Mouse (Mus musculus): ENCODE data around the gene Pepd.
"Not testable (repeated sequence)": the region's sequence is repeated elsewhere in the genome, so short reads cannot be mapped to it uniquely, and the experiment has no call there.

Pepd gene

DNA sequence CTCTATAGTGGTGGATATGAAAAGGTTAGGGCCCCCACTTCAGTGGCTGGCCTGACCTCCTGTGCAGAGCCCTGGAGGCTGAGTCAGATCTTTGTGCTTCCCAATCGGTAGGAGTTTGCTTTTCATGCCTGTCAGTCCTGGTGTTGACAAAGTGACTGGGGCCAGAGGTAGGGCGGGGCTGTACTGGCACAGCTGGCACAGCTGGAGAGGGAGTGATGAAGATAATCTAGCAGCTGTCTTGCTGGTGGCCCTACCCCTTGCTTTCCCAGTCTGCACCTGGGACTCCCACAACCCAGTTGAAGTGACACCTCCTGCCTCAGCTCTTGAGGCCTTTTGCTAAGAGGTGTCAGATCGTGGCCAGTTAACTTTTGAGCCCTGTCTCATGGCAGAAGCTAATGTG, 21.0 kb downstream of the Pepd start:
- DNase-seq: no peak

DNA sequence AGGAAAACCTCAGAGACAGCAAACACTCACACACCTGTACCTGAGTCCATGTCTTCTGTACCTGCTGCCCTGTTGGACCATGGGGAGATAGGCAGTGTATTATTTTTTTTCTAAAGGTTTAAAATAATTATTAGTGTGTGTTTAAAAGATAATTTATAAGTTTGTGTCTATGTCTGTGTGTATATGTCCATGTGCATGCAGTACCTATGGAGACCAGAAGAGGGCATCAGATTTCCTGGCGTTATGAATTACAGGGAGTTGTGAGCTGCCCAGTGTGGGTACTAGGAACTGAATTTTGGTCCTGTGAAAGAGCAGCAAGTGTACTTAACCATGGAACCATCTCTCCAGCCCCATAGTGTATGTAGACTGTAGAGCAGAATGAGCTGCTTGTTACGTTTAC, 24.2 kb downstream of the Pepd start:
- DNase-seq: no peak

DNA sequence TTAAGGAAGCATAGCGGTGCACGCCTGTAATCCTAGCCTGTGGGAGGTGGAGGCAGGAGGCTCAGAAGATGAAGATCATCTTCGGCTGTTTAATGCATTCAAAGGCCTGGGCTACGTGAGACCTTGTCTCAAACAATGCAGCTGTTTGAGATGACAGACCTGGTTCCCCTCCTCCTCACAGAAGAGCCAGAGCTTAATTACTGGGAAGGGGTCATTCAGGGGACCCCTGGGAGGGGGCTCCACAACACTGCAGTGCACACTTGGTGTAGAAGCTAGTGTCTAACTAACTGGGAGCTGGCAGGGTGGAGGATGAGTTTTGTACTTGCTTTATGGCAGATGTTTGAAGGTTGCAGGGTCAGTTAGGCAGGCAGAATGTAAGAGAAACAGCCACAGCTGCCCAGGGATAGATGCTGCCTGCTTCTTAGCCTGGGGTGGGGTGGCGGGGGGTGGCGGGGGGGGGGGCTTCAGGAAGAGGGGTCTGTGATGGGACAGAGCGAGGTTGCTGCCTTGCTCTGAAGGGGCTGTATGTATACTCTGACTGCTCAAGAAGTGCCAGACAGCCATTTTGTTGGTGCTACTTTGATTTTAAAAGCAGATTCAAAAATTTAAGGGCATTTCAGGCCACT, 26.6 kb downstream of the Pepd start:
- DNase-seq: no peak

DNA sequence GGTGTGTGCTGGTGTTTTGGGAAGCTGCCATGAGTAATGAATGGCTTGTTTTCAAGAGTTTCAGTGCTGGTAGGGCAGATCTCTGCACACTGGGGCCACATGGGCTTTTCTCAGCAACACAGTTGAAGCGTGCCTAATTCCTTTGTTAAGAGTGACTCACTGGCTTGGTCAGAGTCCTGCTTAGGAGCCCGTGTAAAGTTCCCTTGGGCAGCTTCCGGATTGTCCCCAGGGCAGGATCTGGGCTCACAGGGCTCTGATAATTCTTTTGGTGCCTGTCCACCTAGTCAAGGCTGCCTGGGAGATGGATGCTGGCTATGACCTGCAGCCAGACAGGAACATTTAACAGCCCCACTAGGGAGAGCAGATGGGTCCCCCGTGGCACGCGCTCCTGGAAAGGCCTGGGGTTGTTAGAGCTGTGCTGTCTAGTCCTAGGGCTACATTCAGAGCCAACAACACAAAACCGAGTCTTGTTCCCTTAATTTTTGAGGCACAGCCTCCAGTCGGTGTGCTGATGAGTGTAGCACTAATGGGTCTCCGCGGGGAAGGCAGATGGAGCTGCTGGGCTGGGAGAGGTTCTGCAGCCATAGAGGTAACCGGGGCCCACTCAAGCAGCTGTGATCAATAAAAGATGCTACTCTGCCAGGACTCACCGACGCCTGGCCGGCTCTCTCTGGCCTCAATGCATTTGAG, 27.2 kb downstream of the Pepd start:
- peak; percentile 38 for DNase-seq

DNA sequence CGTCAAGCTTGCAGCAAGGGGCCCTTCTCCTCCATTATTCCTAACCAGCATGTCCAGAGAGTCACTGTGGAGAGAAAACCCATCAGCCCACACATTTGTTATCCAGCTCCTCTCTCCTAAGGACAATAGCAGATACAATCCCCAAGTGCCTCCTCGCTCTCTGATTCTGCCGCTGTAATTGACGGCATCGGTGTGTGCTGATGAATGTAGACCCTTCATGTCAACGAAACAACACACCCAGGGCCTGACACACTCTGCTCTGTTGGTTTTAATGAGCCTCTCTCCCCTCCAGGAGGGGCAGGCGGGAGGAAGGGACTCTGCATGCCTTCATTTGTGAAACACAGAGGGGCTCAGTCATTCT, 27.8 kb downstream of the Pepd start:
- no peak for DNase-seq

DNA sequence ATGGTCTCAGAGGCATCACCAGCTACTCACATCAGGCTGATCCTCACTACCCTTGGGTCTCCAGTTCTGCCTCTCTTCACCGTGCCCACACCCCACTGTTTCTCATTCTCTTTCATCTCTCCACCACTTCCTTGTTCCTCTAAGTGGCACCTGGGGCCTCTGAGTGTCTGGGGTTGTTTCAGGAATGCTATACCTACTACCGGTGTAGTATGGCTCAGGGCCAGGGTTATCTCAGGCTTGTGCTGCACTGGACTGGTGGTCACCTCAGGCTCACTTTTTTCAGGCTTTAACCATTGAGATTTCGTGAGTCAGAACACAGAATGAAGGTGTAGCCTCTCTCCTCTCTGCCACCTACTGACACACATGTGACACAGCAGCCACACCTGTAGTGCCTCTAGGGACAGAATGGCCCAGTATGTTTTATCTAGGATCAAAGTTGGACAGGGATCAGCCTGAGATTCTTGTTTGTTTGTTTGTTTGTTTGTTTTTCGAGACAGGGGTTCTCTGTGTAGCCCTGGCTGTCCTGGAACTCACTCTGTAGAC, 31.5 kb downstream of the Pepd start:
- DNase-seq: no peak

DNA sequence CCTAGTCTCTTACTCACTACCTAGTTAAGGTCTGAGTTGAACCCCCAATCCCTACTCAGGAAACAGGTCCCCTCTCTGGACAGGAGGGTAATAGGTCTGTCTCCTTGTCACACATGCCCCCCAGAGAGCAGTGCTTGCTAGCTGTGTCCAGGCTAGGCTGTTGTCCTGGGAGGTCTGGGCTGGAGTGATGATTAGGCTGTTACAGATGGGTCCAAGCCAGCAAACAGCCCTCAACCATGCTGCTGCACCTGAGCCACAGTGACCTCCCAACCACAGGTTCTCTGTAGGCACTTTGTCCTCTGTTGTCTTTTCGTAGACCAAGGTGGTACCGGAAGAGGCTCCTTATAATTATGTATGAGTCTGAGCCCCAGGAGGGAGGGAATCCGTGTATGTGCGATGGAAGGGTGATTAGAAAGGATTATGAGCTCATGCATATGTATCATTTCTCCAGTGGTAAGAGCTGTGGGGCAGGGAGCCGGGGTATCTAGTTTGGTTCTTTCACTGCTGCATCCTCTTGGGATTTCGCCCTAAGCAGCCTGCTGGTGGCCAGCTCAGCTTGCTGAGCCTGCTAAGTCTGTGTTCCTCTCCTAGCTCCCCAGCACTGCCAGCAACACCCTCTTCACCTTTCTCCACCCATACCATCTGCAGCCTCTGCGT, 34.2 kb downstream of the Pepd start:
- DNase-seq: no peak

DNA sequence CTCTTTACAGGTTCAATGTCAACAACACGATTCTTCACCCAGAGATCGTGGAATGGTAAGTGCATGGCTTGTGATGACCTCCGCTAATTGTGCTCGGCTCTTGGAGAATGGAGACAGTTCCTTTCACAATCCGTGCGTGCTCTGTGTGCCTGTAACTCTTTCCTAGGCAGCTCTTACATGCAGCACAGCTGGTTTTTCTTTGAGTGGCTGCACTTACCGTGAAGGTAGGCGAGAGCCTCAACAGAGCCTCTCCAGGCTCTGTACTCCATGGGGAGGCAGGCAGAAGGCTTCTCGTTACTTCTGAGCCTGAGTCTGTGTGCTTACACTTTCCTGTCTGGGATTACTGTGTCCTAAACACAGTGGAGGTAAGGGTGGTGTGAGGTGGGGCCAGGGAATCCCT, 42.4 kb downstream of the Pepd start:
- no peak for DNase-seq

DNA sequence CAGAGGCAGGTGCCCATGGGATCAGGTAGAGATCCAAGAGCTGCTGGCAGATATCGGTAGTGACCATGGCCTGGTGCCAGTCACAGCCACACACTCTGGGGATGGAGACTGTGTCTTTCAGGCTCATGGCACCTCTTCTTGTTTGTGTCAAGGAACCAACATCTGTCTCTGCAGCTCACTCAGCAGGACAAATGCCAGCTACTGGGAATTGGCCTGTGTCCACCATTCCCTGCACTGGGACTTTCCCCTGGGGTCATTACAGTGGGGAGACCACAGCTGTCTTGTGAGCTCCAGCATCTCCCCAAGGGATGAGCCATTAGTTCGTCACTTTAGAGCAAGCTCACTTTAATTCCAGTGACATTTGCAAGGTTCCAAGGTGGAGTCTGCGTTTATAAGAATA, 43.1 kb downstream of the Pepd start:
- DNase-seq: no peak

DNA sequence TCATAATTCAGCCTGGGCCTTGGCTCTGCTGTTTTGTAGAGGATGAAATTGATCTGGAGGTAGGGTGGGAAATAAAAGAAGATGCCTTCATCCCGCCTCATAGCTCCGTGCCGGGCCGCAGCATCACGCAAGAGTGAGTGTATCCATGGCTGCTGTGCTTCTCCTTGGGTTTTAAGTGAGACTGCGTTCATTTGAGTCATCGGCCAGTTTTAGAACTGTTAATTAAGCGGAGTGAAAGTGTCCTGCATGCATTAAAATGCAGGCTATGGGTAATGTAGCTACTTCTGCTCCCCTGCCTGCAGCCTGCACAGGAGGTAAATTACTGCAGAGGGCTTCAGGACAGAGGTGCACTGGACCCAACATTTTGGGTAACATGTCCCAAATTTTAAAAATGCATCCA, 45.0 kb downstream of the Pepd start:
- no peak for DNase-seq

DNA sequence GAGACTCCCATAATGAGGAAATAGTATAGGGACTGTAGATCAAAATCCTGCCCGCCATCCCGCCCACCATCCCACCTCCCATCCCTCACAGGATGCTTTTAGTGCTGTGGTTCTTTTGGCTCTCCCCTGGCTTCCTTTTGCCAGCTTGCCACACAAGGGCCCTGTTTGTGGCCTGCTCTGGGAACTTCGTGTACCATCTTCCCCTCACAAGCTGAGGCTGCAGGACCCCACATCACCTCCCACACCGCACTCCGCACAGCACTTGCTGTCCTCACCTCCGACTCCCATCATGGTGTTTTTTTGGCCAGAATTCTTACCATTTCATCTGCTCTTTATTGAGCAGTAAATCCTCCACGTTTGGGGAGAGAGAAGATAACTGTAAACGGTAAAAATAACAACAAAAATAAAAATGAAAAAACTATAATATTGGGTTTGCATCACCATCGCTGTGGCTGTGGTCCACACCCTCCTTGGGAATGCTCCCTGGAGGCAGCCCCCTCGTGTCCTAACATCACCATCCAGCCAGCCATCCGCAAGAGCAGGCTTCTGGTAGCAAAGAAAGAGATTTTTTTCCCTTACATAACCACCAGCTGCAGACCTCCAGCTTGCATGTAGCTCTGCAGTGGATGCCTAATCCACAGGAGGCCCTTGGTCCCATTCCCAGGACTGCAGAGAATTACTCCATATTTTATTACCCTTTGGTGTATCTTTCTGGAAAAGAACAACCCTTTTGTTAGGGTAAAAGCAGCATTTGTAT, 51.9 kb downstream of the Pepd start:
- DNase-seq: no peak

DNA sequence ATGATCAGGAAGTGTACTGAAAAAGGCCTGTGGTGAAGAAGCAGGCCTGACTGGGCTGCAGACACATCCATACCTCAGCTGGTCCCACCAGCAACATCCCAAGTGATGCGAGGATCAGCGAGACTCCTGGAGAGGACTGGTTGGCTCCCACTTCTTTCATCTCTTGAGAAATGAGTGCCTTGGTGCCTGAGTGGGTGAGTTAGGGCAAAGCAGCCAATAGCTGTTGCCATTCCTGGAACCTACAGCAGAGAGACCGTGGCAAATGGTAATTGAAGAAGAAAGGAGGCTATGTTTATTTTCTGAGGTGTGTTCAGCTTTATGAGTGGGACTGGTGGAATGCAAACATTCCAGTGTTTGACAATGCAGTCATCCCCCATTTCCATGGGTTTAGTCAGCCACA, 55.2 kb downstream of the Pepd start:
- no peak for DNase-seq

DNA sequence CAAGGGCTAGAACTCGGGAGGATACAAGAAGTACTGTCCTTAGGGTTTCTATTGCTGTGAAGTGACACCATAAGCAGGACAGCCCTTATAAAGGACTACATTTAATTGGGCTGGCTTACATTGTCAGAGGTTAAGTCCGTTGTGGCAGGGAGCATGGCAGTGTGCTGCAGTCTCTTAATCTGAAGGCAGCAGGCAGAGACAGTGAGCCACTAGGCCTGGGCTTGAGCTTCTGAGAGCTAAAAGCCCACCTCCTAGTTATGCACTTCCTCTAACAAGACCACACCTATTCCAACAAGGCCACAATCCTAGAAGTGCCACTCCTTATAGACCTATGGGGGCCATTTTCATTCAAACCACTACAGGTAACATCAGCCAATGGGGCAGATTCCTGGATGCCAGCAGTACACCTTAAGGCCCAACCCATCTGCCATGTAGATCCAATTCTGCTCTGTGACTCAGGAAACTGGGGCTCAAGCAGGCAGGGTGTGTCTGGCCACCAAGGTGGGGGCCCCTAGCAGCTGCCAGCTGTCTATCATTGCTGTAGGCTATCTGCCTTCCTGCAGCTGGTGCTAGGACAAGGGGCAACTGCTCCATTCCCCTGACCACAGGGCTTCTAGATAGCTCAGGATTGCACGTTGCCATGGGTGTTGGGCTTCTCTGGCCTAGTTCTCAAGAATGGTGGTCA, 56.7 kb downstream of the Pepd start:
- DNase-seq: no peak

DNA sequence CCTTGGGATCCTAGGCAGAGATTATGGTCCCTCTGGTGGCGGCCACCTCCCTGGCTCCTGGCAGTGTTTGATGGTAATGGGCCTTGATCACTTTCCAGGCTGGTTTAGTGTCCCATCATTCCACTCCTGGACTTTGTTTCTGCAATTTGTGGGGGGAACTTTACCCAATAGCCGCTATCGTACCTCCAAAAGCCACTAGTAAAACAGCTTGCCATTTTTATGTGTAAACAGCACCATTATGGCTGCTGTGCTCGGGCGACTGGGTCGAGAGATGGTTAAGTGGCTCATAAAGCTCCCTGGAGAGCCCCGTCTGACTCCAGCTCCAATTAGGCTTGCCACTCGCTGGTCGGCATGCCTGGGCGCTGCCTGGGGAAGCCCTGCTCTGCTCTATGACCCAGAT, 59.6 kb downstream of the Pepd start:
- DNase-seq: no peak

DNA sequence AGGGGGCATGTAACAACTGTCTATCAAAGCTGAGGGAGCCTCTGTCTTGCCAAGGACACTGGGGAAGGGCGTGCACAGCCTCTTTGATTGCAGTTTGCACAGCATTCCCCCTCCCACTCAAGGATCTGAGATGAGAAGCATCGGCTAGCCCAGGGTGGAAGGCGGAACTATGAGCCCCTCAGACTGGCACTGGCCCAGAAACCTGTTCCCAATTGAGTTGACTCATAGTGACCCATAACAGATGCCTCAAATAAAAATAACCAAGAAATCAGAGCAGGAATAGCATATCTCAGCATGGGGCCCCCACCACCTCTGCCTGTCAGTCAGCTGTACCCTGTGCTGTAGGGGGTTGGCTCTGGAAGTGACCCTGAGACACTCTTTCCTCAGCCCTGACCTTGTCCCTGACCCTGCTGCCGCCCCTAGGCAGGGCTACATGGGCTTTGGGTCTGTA, 60.8 kb downstream of the Pepd start:
- DNase-seq: no peak

DNA sequence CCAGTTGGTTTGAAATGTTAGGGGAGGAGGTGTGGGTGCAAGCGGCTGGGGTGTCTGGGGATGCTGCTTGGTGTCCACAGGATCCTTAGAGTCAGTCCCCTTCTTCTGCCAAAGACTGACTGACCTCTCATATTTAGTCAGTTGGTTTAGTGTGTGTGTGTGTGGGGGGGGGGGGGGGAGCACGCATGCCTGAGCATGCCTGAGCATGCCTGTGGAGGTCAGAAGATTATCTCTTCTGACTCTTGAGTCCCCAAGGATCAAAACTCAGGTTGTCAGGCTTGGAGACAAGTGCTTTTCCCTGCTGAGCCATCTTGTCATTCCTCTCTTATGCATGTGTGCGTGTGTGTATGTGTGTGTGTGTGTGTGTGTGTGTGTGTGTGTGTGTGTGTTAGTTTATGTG, 61.7 kb downstream of the Pepd start:
- no peak for DNase-seq

DNA sequence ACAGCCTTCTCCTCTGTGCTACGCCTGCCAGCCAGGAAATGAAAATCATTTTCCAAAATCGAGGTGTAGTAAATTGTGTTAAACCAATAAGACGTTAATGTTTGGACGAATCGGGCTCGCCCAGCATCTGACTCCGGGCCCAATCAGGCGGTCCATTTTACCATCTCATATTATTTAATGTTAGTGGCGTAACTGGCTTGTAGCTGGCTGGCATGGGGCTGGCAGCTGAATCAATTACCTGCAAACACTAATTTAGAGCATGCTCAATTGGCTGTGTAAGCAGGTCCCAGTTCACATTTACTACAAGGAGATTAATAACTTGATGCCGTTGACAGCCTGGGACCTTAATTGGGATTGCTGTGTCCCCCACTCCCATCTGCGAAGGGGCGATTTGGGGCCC, 63.7 kb downstream of the Pepd start:
- no peak for DNase-seq

DNA sequence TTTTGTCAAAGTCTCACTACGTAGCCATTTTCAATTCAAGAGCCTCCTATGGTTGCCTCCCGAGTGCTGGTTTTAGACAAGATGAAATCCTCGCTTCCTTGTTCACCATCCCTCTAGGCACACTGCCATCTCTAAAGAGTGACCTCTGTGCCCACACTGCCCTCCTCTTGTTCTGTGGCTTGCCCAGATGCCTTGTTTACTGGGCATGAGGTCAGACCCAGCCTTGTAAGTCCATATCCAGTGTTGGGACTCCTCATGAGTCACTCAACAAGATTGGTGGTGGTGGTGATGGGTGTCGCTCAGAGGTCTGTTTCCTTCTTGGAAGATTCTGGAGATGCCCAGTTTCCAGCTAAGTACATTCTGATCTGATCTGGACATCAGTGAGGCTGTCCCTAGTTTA, 65.2 kb downstream of the Pepd start:
- DNase-seq: no peak

DNA sequence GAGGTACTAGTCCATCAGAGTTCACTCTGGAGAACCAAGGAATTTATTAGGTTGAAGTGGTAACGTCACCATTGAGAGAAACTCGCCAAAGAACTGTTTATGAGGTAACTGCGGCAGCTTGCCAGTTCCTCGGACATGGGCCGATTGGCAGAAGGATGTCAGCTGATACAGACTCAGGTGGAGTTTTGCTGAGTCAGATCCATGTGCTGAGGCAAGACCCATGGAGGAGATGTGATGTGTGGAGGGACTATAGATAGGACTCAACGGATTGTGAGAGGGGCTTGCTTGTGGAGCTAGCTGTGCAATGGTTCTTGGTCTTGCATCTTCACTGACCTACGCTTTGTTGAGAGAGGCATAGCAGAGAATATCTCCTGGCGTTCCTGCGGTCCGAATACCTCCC, 69.6 kb downstream of the Pepd start:
- no peak for DNase-seq

DNA sequence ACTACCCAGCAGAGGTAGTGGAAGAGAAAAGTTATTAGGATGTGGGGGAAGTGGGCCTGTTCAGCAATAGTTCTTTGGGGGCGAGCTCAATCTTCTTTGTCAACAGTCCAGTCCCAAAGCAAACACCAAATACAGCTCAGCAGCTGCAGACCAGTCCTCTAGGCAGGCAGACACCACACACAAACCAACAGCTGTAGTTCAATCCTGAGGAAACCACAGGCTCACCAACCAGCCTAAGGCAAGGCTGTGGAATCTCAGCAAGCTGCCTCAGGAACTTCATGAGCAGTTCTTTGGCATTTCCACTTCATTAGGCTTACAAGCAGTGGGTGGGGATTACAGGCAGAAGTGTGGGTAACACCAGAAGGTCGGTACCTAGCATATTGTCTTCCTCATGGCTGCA, 70.2 kb downstream of the Pepd start:
- DNase-seq: not testable (repeated sequence)

DNA sequence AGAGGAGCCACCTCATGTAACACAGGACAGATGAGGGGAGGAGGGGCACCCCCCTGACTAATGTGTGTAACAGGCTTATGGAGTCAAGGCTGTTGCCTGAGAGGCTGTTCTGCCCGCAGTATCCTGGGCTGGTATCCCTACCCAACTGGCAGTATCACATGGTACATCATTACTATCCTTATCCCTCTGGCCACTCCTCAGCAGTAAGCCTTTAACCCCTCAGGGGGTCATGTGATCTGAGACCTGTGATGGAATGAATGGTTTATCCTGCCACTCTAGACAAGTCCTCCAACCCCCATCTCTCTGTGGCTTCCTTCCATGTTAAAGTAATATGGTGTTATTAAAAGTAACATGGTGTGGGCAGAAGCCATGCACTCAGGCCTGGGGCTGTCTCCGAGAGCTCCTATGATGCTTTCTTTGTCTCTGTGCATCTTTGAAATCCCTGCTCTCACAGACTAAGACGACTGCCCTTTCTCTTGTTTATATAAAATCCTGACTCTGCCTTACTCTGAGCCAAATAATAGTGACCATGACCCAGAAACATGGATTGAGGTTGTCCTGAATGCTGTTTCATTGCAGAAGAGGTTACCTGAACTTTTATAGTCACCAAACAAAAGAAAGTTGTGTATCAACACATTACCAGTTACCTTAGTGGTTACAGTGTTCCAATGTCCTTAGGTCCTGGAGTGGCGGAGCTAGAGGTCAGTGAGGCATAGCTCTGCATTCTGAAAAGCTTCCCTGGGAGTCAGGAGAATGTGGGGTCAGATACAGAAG, 71.7 kb downstream of the Pepd start:
- no peak for DNase-seq

DNA sequence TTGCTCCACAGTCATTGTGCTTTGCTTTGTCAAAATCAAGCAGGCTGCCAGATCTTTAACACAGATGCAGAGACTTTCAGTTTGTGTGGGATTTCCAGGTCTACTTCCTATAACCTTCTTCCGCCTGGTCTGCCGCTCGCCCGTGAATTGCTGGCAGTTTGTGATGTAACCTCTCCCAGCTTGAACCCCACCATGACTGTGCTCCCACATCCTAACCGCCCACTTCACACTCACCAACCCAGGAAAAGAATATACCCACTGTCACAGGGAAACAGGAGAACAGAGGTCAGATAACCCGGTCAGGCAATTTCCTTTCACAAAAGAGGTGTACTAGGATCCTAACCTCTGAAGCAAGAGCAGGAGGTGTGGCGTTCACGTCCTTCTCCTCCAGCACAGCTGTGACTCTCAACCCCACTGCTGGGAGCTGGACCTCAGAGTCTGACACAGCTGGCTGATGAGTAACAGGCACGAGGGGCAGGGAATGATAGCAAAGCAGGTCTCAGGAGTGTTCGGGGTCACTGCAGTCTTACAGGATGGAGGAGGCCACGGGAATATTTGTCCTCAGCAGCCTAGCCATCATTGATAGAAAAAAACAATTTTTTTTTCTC, 72.5 kb downstream of the Pepd start:
- no peak for DNase-seq
